Mouse (Mus musculus): ENCODE results near the gene Brap.
"Not testable (repeated sequence)": the region's sequence is repeated elsewhere in the genome, so short reads cannot be mapped to it uniquely, and the experiment has no call there.

Gene Brap

DNA sequence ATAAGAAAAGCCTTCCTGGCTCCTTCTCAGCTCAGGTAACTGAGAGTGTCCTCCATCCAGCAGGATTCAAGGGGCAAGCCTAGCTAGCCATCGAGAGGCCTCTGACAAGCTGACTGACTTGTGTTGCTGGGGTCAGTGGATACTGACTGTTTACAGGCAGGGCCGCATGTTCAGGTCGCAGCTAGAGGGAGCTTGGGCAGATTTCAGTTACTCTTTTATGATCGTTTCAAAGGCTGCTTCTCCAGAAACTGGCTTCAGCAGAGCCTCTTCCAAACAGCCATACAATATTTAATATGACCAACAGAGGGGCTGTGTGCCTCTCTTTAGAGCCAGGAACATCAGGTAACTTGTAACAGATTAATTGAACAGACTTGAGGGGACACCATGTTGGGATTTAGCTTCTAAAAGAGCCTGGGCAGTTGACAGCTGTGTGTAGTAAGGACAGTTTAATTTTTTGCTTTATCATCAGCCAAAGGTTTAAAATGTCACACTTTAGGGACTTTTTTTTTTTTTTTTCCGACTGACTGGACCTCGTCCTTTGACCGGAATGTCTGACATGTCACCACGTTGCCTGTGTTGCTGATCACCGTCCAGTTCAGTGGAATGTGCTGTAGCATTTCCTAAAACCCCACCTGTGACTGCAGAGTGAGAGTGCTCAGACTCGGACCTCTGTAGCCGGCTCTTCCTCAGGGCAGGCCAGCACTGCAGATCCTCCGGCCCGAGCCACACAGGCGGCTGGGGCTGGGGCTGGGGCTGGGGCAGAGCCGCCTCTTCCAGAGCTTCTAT is 25.9 kb downstream of the Brap start:
- TF ChIP-seq POU5F1 (IDR thresholded peaks at IDR 0.05; ENCODE audit: borderline replicate concordance, low read length) (no peak), NANOG (IDR thresholded peaks at IDR 0.05; ENCODE audit: borderline replicate concordance, low read length) (no peak), CTCF (conservative IDR thresholded peaks at IDR 0.05; ENCODE audit: low read length) (no peak)
- Histone ChIP-seq H3K27me3 (ENCODE audit: insufficient read depth, low read length) (no peaks in the 10 kb centered on the region), H3K4me3 (replicated peaks; ENCODE audit: low read length) (no peak overlapping the region), H3K36me3 (ENCODE audit: insufficient read depth, low read length) (peaks cover 56% of the 10 kb centered on the region), H3K4me1 (replicated peaks; ENCODE audit: low read depth, low read length) (0 out of 2 replicates have a peak, but pooled peaks cover 2% of the 10 kb centered on the region), H3K9me3 (ENCODE audit: low read length) (no peaks in the 10 kb centered on the region)

DNA sequence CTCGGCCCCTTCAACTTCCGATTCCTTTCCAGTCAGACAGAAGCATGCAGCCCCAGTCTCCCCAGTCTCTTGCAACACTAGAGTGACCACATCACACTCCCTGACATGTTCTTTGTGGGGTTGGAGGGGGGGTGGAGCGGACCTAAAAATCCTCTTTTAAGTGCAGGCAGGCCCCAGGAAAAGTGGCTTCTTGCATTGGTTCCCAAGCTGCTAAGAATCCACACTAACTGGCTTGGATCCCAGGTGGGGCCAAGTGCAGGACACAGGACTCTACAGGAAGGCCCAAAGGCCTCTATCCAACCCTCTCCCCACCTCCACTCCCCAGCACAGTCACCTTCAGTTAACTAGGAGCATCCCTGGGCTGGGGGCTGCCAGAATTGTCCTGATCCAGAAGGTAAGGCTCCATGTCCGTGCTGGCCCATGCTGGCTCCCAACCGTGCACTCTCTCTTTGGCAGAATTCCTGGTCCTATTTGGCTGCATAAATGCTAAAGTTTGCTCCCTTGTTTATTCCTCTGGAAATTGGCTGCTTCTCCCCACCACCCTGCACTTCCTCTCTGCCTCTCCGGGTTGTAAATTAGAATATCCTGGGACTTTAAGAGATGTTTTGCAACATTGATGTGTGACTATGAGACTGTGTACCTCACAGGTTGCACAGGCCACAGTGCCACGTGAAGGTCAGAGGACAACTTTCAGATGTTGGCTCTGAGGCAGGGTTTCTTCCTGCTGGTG is 30.3 kb downstream of the Brap start:
- no peak for TF ChIP-seq CTCF (conservative IDR thresholded peaks at IDR 0.05; ENCODE audit: low read length)
- no peak for TF ChIP-seq POU5F1 (IDR thresholded peaks at IDR 0.05; ENCODE audit: borderline replicate concordance, low read length)
- TF ChIP-seq NANOG (IDR thresholded peaks at IDR 0.05; ENCODE audit: borderline replicate concordance, low read length), result no peak

DNA sequence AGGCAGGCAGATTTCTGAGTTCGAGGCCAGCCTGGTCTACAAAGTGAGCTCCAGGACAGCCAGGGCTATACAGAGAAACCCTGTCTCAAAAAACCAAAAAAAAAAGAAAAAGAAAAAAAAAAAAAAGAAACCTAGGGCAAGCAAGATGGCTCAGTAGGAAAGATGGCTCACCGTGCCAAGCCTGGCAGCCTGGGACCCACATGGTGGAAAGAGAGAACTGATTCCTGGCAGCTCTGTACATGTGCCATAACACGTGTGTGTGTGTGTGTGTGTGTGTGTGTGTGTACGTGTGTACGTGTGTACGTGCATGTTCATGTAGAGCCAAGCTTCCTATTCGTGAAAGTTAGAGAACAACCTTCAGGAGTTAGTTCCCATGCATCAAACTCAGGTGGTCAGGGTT is 31.1 kb downstream of the Brap start:
- H3K9me3 ChIP-seq (ENCODE audit: low read length); H3K4me3 ChIP-seq (replicated peaks; ENCODE audit: low read length); H3K27me3 ChIP-seq (ENCODE audit: insufficient read depth, low read length); H3K36me3 ChIP-seq (ENCODE audit: insufficient read depth, low read length): not testable (repeated sequence)
- H3K4me1 ChIP-seq (replicated peaks; ENCODE audit: low read depth, low read length), result peaks cover 12% of the 10 kb centered on the region

More for the DNA sequence above, 30.3 kb downstream of the Brap start:
- no peaks in the 10 kb centered on the region for H3K9me3 ChIP-seq (ENCODE audit: low read length)
- H3K4me3 ChIP-seq (replicated peaks; ENCODE audit: low read length), result no peak overlapping the region
- no peaks in the 10 kb centered on the region for H3K27me3 ChIP-seq (ENCODE audit: insufficient read depth, low read length)
- peaks cover 10% of the 10 kb centered on the region for H3K4me1 ChIP-seq (replicated peaks; ENCODE audit: low read depth, low read length)
- H3K36me3 ChIP-seq (ENCODE audit: insufficient read depth, low read length), result peaks cover 15% of the 10 kb centered on the region

DNA sequence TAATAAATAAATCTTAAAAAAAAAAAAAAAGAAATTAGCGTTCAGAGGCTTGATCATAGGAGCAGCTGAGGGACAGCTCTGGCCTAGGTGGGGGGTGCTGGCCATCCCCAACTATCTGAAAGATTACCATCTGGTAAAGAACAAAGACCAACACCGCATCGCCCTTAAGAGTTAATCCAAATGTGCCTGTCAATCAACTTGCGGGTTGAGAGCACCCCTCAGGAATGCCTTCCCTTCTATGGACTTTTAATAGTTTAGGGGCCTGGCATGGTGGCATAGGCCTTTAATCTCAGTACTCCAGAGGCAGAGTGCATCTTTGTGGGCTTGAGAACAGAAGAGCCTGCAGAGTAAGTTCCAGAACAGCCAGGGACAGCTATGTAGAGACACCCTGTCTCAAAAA is 32.5 kb downstream of the Brap start:
- H3K4me3 ChIP-seq (replicated peaks; ENCODE audit: low read length), result no peak overlapping the region
- no peaks in the 10 kb centered on the region for H3K9me3 ChIP-seq (ENCODE audit: low read length)
- H3K27me3 ChIP-seq (ENCODE audit: insufficient read depth, low read length), result no peaks in the 10 kb centered on the region
- H3K36me3 ChIP-seq (ENCODE audit: insufficient read depth, low read length), result no peaks in the 10 kb centered on the region
- no peak for TF ChIP-seq CTCF (conservative IDR thresholded peaks at IDR 0.05; ENCODE audit: low read length)
- no peak for TF ChIP-seq POU5F1 (IDR thresholded peaks at IDR 0.05; ENCODE audit: borderline replicate concordance, low read length)
- no peak for TF ChIP-seq NANOG (IDR thresholded peaks at IDR 0.05; ENCODE audit: borderline replicate concordance, low read length)
- peaks cover 14% of the 10 kb centered on the region for H3K4me1 ChIP-seq (replicated peaks; ENCODE audit: low read depth, low read length)

DNA sequence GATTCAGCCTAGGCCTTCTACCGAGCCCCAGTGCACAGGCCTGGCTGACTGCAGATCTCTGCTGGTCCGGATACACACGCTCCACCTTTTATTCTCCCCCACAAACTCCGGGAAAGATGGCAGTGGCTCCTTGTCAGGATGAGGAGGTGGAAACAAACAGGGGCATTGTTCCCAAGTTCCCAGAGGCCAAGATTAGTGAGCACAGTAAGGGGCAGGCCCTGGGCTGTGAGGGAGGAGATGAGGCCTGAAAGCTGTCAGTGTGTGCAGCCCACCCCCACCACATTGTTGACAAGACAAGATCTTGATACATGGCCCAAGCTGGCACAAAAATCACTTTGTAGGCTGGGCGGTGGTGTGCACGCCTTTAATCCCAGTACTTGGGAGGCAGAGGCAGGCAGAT is 36.4 kb downstream of the Brap start:
- Histone ChIP-seq H3K36me3 (ENCODE audit: insufficient read depth, low read length) (no peaks in the 10 kb centered on the region), H3K4me1 (replicated peaks; ENCODE audit: low read depth, low read length) (peaks cover 34% of the 10 kb centered on the region), H3K27me3 (ENCODE audit: insufficient read depth, low read length) (no peaks in the 10 kb centered on the region), H3K4me3 (replicated peaks; ENCODE audit: low read length) (no peak overlapping the region), H3K9me3 (ENCODE audit: low read length) (no peaks in the 10 kb centered on the region)
- TF ChIP-seq CTCF (conservative IDR thresholded peaks at IDR 0.05; ENCODE audit: low read length) (no peak), NANOG (IDR thresholded peaks at IDR 0.05; ENCODE audit: borderline replicate concordance, low read length) (no peak), POU5F1 (IDR thresholded peaks at IDR 0.05; ENCODE audit: borderline replicate concordance, low read length) (no peak)

DNA sequence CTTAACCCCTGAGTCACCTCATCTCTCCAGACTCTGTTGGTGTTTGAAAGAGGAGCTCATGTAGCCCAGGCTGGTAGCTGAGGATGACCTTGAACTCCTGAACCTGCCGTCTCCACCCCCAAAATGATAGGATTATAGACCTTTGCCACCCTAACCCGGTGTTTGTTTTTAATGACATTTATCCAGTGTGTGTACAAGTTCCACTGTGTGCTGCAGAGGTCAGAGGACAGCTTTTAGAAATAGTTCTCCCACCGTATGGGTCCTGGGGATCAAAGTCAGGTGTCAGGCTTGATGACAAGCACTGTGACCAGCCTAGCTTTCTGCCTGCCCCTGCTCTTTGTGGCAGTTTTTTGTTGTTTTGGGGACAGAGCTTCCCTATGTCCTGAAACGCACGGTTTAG is 39.5 kb downstream of the Brap start:
- Histone ChIP-seq H3K9me3 (ENCODE audit: low read length) (no peaks in the 10 kb centered on the region), H3K27me3 (ENCODE audit: insufficient read depth, low read length) (no peaks in the 10 kb centered on the region)
- no peak for TF ChIP-seq NANOG (IDR thresholded peaks at IDR 0.05; ENCODE audit: borderline replicate concordance, low read length)
- TF ChIP-seq CTCF (conservative IDR thresholded peaks at IDR 0.05; ENCODE audit: low read length), result no peak

DNA sequence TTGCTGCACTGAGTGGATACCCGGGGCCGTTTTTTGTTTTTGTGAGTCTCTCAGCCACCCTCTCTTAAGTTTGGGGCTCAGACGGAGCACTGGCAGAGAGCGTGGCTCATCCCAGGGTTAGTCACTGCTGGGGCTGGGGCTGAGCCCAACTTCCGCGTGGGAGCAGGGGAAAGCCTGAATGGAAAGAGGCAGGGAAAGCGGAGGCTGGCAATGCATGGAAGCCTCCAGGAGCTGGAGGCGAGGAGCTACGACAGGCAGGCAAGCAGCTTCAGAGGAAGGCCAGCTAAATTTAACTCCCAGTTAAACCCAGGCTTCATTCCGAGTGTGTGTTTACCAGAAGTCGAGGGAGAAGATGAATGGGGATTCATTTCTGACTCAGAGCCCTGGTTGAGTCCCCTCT is 40.1 kb downstream of the Brap start:
- no peaks in the 10 kb centered on the region for H3K36me3 ChIP-seq (ENCODE audit: insufficient read depth, low read length)
- H3K27me3 ChIP-seq (ENCODE audit: insufficient read depth, low read length), result no peaks in the 10 kb centered on the region
- TF ChIP-seq NANOG (IDR thresholded peaks at IDR 0.05; ENCODE audit: borderline replicate concordance, low read length), result no peak
- TF ChIP-seq POU5F1 (IDR thresholded peaks at IDR 0.05; ENCODE audit: borderline replicate concordance, low read length), result no peak
- no peak for TF ChIP-seq CTCF (conservative IDR thresholded peaks at IDR 0.05; ENCODE audit: low read length)
- no peaks in the 10 kb centered on the region for H3K9me3 ChIP-seq (ENCODE audit: low read length)
- peaks cover 49% of the 10 kb centered on the region for H3K4me1 ChIP-seq (replicated peaks; ENCODE audit: low read depth, low read length)
- peak overlapping the region; percentile 29; the same call in 1 of the 2 replicates for H3K4me3 ChIP-seq (replicated peaks; ENCODE audit: low read length)

More for the DNA sequence above, 39.5 kb downstream of the Brap start:
- no peaks in the 10 kb centered on the region for H3K36me3 ChIP-seq (ENCODE audit: insufficient read depth, low read length)
- H3K4me3 ChIP-seq (replicated peaks; ENCODE audit: low read length), result no peak overlapping the region
- H3K4me1 ChIP-seq (replicated peaks; ENCODE audit: low read depth, low read length), result peaks cover 45% of the 10 kb centered on the region

DNA sequence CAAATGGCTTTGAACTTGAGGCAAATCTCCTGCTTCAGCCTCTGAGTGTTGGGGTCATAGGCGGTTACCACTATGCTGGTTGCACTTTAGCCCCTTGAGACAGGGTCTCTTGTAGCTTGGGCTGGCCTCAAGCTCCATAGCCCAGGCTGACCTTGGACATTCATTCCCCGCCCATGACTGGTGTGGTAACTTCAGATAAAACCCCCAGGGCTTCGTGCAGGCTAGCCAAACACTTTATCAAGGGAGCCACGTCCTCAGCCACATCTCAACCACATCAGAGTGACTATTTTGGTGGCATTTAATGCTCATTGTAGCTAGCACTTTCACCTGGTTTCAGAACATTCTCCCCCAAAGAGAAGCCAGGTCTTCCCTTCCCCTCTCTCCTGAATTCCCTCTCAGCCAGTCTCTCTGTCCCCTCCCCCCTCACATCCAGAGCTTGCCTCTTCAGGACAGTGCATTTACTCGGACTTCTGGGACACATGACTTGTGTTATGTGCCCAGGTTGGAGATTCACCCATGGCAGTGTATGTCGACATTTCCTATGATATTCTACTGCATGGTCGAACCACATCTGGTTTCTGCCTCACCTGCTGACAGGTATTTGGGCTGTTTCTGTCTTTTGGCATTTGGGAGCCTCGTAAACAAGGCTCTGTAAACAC is 40.9 kb downstream of the Brap start:
- Histone ChIP-seq H3K36me3 (ENCODE audit: insufficient read depth, low read length) (no peaks in the 10 kb centered on the region), H3K4me3 (replicated peaks; ENCODE audit: low read length) (no peak overlapping the region), H3K4me1 (replicated peaks; ENCODE audit: low read depth, low read length) (peaks cover 49% of the 10 kb centered on the region), H3K9me3 (ENCODE audit: low read length) (no peaks in the 10 kb centered on the region), H3K27me3 (ENCODE audit: insufficient read depth, low read length) (no peaks in the 10 kb centered on the region)
- no peak for TF ChIP-seq NANOG (IDR thresholded peaks at IDR 0.05; ENCODE audit: borderline replicate concordance, low read length)
- no peak for TF ChIP-seq POU5F1 (IDR thresholded peaks at IDR 0.05; ENCODE audit: borderline replicate concordance, low read length)
- TF ChIP-seq CTCF (conservative IDR thresholded peaks at IDR 0.05; ENCODE audit: low read length), result no peak
